Mouse (Mus musculus) C2C12 (cell line): Measurements from ENCODE around the gene Klf11.

Experiments used
- CEBPB ChIP-seq: IDR thresholded peaks from one replicate; pipeline ENCODE4 v1.6.1; 2011; ENCODE audit warnings: low read depth, mild to moderate bottlenecking, control low read depth, moderate library complexity
- CTCF ChIP-seq: IDR thresholded peaks from one replicate; pipeline ENCODE4 v1.5.1; 2011; ENCODE audit not compliant: control insufficient read depth, insufficient read depth, insufficient read length
- MAX ChIP-seq: IDR thresholded peaks from one replicate; pipeline ENCODE4 v1.6.1; 2011; ENCODE audit warnings: mild to moderate bottlenecking, control low read depth

DNA sequence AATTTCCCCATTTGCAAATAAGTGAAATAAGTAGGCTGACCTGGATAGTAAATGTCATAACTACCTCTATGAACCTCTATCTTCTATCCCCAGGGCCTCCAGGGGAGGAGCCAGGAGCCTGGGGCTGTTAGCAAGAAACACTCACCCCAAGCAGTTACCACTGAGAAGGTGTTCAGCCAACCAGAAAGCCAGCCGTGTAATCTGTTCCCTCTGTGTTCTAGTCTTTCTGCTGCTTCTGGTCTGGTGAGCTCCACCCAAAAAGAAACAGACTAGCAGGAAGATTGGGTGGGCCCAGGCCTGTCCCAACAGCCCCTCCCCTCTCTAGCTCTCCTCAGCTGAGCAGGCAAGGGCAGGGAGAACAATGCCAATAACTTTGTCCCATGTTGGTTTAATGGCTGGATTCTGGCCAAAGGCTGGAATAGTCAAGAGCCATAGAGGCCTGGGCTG lies 6.9 kb upstream of the Klf11 start:
- no peak for TF ChIP-seq CTCF
- no peak for TF ChIP-seq MAX
- no peak for TF ChIP-seq CEBPB
